8 mouse cellular contexts compared by ENCODE assay signal in genomic region chr17:23785561-23786471, GRCm38 (mm10). TPM values are rescaled to one million over a fixed set of nuclear protein-coding genes. Genes with fewer than 3 reads are reported as not detected.
DNase-seq lines count a peak whose midpoint lies in the region; ATAC-seq and TF ChIP-seq lines count a peak whose summit lies in the region.

Gene Flywch2 (minus strand): TSS chr17:23786081.

- H3K4me2 ChIP-seq in limb, embryonic 13.5 days (replicated peaks): peak within 1 kb of the TSS; percentile 81
- H3K4me2 ChIP-seq in midbrain, embryonic 14.5 days (ENCODE audit: low read length): peak within 1 kb of the TSS; percentile 72

- peaks cover 4% of the 10 kb centered on the region for H3K4me1 ChIP-seq in embryonic fibroblast, embryonic 13.5 days (ENCODE audit: control insufficient read depth, insufficient read depth, low read length)
- H3K4me1 ChIP-seq in limb, embryonic 13.5 days: peaks cover 25% of the 10 kb centered on the region
- H3K4me1 ChIP-seq in midbrain, embryonic 14.5 days (ENCODE audit: control insufficient read depth, insufficient read depth, low read length): peaks cover 23% of the 10 kb centered on the region
- peaks cover 7% of the 10 kb centered on the region; the same call in 1 of the 2 replicates for H3K4me1 ChIP-seq in spleen, adult 2 months (ENCODE audit: control insufficient read depth, insufficient read depth, insufficient read length)

- H3K27ac ChIP-seq in embryonic fibroblast, embryonic 13.5 days (ENCODE audit: insufficient read depth, low read length): no peak within 1 kb of the TSS
- H3K27ac ChIP-seq in limb, embryonic 13.5 days: 0 out of 2 replicates have a peak within 1 kb of the TSS, but pooled peaks have one; percentile 39
- peak within 1 kb of the TSS; percentile 94 for H3K27ac ChIP-seq in midbrain, embryonic 14.5 days (replicated peaks; ENCODE audit: low read depth, low read length)
- no peak within 1 kb of the TSS for H3K27ac ChIP-seq in spleen, adult 2 months (ENCODE audit: insufficient read depth, low read length)

- no peaks in the 10 kb centered on the region for H3K36me3 ChIP-seq in limb, embryonic 13.5 days
- H3K36me3 ChIP-seq in midbrain, embryonic 14.5 days (ENCODE audit: control insufficient read depth, insufficient read depth, low read length): no peaks in the 10 kb centered on the region
- H3K36me3 ChIP-seq in spleen, adult 2 months (ENCODE audit: control insufficient read depth, insufficient read depth, low read length): no peaks in the 10 kb centered on the region

- no peaks in the 10 kb centered on the region for H3K27me3 ChIP-seq in limb, embryonic 13.5 days
- H3K27me3 ChIP-seq in midbrain, embryonic 14.5 days (ENCODE audit: control insufficient read depth, insufficient read depth, low read length): no peaks in the 10 kb centered on the region
- peaks cover 6% of the 10 kb centered on the region; the same call in 1 of the 2 replicates for H3K27me3 ChIP-seq in spleen, adult 2 months (ENCODE audit: control insufficient read depth, insufficient read depth, low read length)

- no peaks in the 10 kb centered on the region for H3K9me3 ChIP-seq in limb, embryonic 13.5 days
- no peaks in the 10 kb centered on the region for H3K9me3 ChIP-seq in midbrain, embryonic 14.5 days (ENCODE audit: control insufficient read depth, low read length)

- TF ChIP-seq CTCF in brain, embryonic 14.5 days (IDR thresholded peaks at IDR 0.05; ENCODE audit: borderline replicate concordance, extremely low read depth, insufficient read depth, insufficient read length): no peak
- TF ChIP-seq CTCF in embryonic fibroblast, embryonic 13.5 days (IDR thresholded peaks at IDR 0.05; ENCODE audit: borderline replicate concordance, insufficient read depth, low read length): no peak
- no peak for TF ChIP-seq CTCF in spleen, adult 2 months (IDR thresholded peaks at IDR 0.05; ENCODE audit: extremely low read depth, insufficient read depth, insufficient read length, insufficient replicate concordance)

- WGBS in limb, embryonic 13.5 days: 1% methylated on average over 43 of the region's 43 CpGs
- 1% methylated on average over 43 of the region's 43 CpGs for WGBS in midbrain, embryonic 14.5 days
- WGBS in spleen, adult 2 months: 14% methylated on average over 43 of the region's 43 CpGs

- H3K9ac ChIP-seq in limb, embryonic 13.5 days: peak within 1 kb of the TSS; percentile 82
- H3K9ac ChIP-seq in midbrain, embryonic 14.5 days (replicated peaks; ENCODE audit: low read length): peak within 1 kb of the TSS; percentile 83

- DNase-seq in B cell, adult 2 months: peak; percentile 70 to 76
- DNase-seq in brain, embryonic 14.5 days (ENCODE audit: low read depth): peak; percentile 96
- peak; percentile 51 to 75 for DNase-seq in heart, adult 9 months (ENCODE audit: low spot score in 2 of 2)
- peak; percentile 88 for DNase-seq in kidney, adult 9 months
- DNase-seq in midbrain, embryonic 14.5 days: peak; percentile 96
- peak in 1 of 2 experiments; percentile 28 for DNase-seq in spleen, adult 2 months (ENCODE audit: low read depth in 1 of 2, low spot score in 2 of 2)

- peak; percentile 90 for ATAC-seq in limb, embryonic 13.5 days (ENCODE audit: low FRiP score, low read depth)
- peak; percentile 89 for ATAC-seq in midbrain, embryonic 14.5 days (ENCODE audit: low FRiP score, low TSS enrichment)

- H3K4me3 ChIP-seq in embryonic fibroblast, embryonic 13.5 days (ENCODE audit: insufficient read depth, low read length): peak within 1 kb of the TSS; percentile 29
- H3K4me3 ChIP-seq in limb, embryonic 13.5 days: peak within 1 kb of the TSS; percentile 71
- H3K4me3 ChIP-seq in midbrain, embryonic 14.5 days (replicated peaks; ENCODE audit: low read depth, low read length): peak within 1 kb of the TSS; percentile 64
- peak within 1 kb of the TSS; percentile 35; the same call in 1 of the 2 replicates for H3K4me3 ChIP-seq in spleen, adult 2 months (ENCODE audit: extremely low read depth, insufficient read depth, insufficient read length)

- no peak for TF ChIP-seq POLR2A in brain, embryonic 14.5 days (IDR thresholded peaks at IDR 0.05; ENCODE audit: borderline replicate concordance, extremely low read depth, insufficient read depth, insufficient read length, poor library complexity, severe bottlenecking)
- TF ChIP-seq POLR2A in embryonic fibroblast, embryonic 13.5 days (IDR thresholded peaks at IDR 0.05; ENCODE audit: low read depth, low read length): no peak; the same call in 1 of the 2 replicates
- no peak for TF ChIP-seq POLR2A in spleen, adult 2 months (IDR thresholded peaks at IDR 0.05; ENCODE audit: low read depth, low read length)

RNA-seq across cellular contexts. Expression of gene Flywch2, which starts in this region (rescaled TPM):
- polyA plus RNA-seq in brain, embryonic 14.5 days (2012; rRNA removed): 54.6 and 59.4 TPM in 2 replicates
- 2.2 and 2.8 TPM in 2 replicates for polyA plus RNA-seq in embryonic fibroblast, embryonic 13.5 days (2011; ENCODE audit: insufficient read length, low read depth, missing spikeins)
- 68.0 and 70.5 TPM in 2 replicates for polyA plus RNA-seq in limb, embryonic 13.5 days (2015; fragmentation: Nextera tagmentation; extraction: Ambion mirVana)
- polyA plus RNA-seq in midbrain, embryonic 14.5 days (2014; fragmentation: Nextera tagmentation; extraction: Ambion mirVana): 70.7 and 95.4 TPM in 2 replicates
- 1.4 and 1.5 TPM in 2 replicates for polyA plus RNA-seq in spleen, adult 2 months (2012; rRNA removed)

Comparison
In these comparisons a context has a peak if more than half of its experiments do, and no peak if none do; other contexts are left out.
1. RNA of gene Flywch2 (polyA plus RNA-seq): 70.7 to 95.4 TPM in midbrain, embryonic 14.5 days, 68.0 to 70.5 TPM in limb, embryonic 13.5 days and 54.6 to 59.4 TPM in brain, embryonic 14.5 days; 2.2 to 2.8 TPM in embryonic fibroblast, embryonic 13.5 days and 1.4 to 1.5 TPM in spleen, adult 2 months; every median in the first group is over 10 times any median in the second.
2. H3K27ac ChIP-seq: peak in limb, embryonic 13.5 days (single experiment) and midbrain, embryonic 14.5 days (single experiment); none in embryonic fibroblast, embryonic 13.5 days (single experiment) and spleen, adult 2 months (single experiment).
3. Peak in every context shown above with its lines, with median percentiles within 50 percentile points of each other: H3K4me3 ChIP-seq.